ENCODE assay signal across 27 mouse cellular contexts in genomic region chr2:170062378-170062777, GRCm38 (mm10).
A peak's percentile ranks its signal among the peaks of the same experiment; 100 is the strongest.
DNase-seq lines count a peak whose midpoint lies in the region; ATAC-seq and TF ChIP-seq lines count a peak whose summit lies in the region.
"Had no signal": no experiment of that assay in that cellular context is flagged by ENCODE, and none has a peak within 500 bp of the region (broad histone marks: within the 10 kb centered on the region; RNA-seq: fewer than 3 reads in every experiment).

No protein-coding gene starts in this region.

- no peak overlapping the region for H3K27ac ChIP-seq in intestine, embryonic 15.5 days
- no peak overlapping the region for H3K27ac ChIP-seq in intestine, postnatal 0 days (ENCODE audit: low read depth, low read length)
- H3K27ac ChIP-seq in stomach, postnatal 0 days (replicated peaks): no peak overlapping the region
- no peak overlapping the region for H3K27ac ChIP-seq in hindbrain, embryonic 13.5 days
- no peak overlapping the region for H3K27ac ChIP-seq in forebrain, embryonic 11.5 days (ENCODE audit: low read depth, low read length)
- H3K27ac ChIP-seq: embryonic facial prominence, embryonic 13.5 days; embryonic facial prominence, embryonic 15.5 days; forebrain, embryonic 10.5 days; forebrain, embryonic 13.5 days; forebrain, embryonic 15.5 days had no signal

- WGBS in intestine, embryonic 15.5 days: 72% methylated on average over 3 of the region's 3 CpGs
- WGBS in intestine, postnatal 0 days: 67% methylated on average over 3 of the region's 3 CpGs
- WGBS in stomach, postnatal 0 days: 59% methylated on average over 3 of the region's 3 CpGs
- WGBS in hindbrain, embryonic 13.5 days: 90% methylated on average over 3 of the region's 3 CpGs
- WGBS in forebrain, embryonic 11.5 days: 91% methylated on average over 3 of the region's 3 CpGs

- H3K4me3 ChIP-seq in intestine, embryonic 15.5 days (replicated peaks): no peak overlapping the region
- no peak overlapping the region for H3K4me3 ChIP-seq in intestine, postnatal 0 days (ENCODE audit: low read depth, low read length)
- no peak overlapping the region for H3K4me3 ChIP-seq in stomach, postnatal 0 days (ENCODE audit: low read depth, low read length)
- no peak overlapping the region for H3K4me3 ChIP-seq in hindbrain, embryonic 13.5 days
- no peak overlapping the region for H3K4me3 ChIP-seq in forebrain, embryonic 11.5 days (ENCODE audit: low read depth, low read length)
- H3K4me3 ChIP-seq: embryonic facial prominence, embryonic 13.5 days; embryonic facial prominence, embryonic 15.5 days; erythroblast, embryonic 14.5 days; forebrain, embryonic 10.5 days; forebrain, embryonic 13.5 days; forebrain, embryonic 15.5 days had no signal

- DNase-seq in stomach, postnatal 0 days (ENCODE audit: low spot score): peak; percentile 45
- no peak for DNase-seq in forebrain, embryonic 11.5 days (ENCODE audit: low spot score)
- DNase-seq: adrenal gland, adult 8-10 months; adrenal gland, postnatal 14 days; adrenal gland, postnatal 36 days; B cell, adult 2 months; cerebellum, adult 11-12 months; cerebellum, adult 2 months; cerebellum, adult 9-10 months; cerebellum, postnatal 10 days; cerebellum, postnatal 25 days; embryo, embryonic 11 days; forebrain, postnatal 0 days had no signal

- H3K36me3 ChIP-seq in intestine, embryonic 15.5 days: no peaks in the 10 kb centered on the region
- H3K36me3 ChIP-seq in intestine, postnatal 0 days (ENCODE audit: control insufficient read depth, insufficient read depth): no peaks in the 10 kb centered on the region
- no peaks in the 10 kb centered on the region for H3K36me3 ChIP-seq in stomach, postnatal 0 days (ENCODE audit: control insufficient read depth, insufficient read depth, low read length)
- H3K36me3 ChIP-seq in hindbrain, embryonic 13.5 days: no peaks in the 10 kb centered on the region
- no peaks in the 10 kb centered on the region for H3K36me3 ChIP-seq in forebrain, embryonic 11.5 days (ENCODE audit: control insufficient read depth, insufficient read depth, low read length)
- H3K36me3 ChIP-seq: embryonic facial prominence, embryonic 13.5 days; embryonic facial prominence, embryonic 15.5 days; forebrain, embryonic 10.5 days; forebrain, embryonic 15.5 days; G1E had no signal

- no peak overlapping the region for H3K4me2 ChIP-seq in intestine, embryonic 15.5 days (replicated peaks)
- H3K4me2 ChIP-seq in intestine, postnatal 0 days (replicated peaks; ENCODE audit: low read depth): no peak overlapping the region
- H3K4me2 ChIP-seq in stomach, postnatal 0 days (replicated peaks; ENCODE audit: low read depth): no peak overlapping the region
- H3K4me2 ChIP-seq in hindbrain, embryonic 13.5 days: no peak overlapping the region
- H3K4me2 ChIP-seq in forebrain, embryonic 11.5 days (ENCODE audit: low read depth, low read length, severe bottlenecking): no peak overlapping the region
- H3K4me2 ChIP-seq: embryonic facial prominence, embryonic 13.5 days; embryonic facial prominence, embryonic 15.5 days; forebrain, embryonic 13.5 days; forebrain, embryonic 15.5 days had no signal

- peak; percentile 77 for ATAC-seq in intestine, embryonic 15.5 days
- ATAC-seq in intestine, postnatal 0 days: peak; percentile 58; the same call in 1 of the 2 replicates
- ATAC-seq in stomach, postnatal 0 days (ENCODE audit: low FRiP score, low TSS enrichment): peak; percentile 88
- no peak for ATAC-seq in hindbrain, embryonic 13.5 days (ENCODE audit: low FRiP score)
- ATAC-seq in forebrain, embryonic 11.5 days (replicated peaks; ENCODE audit: low FRiP score): no peak
- ATAC-seq: activated CD4-positive, CD25-positive, alpha-beta regulatory T cell, adult 4 months; CD4-positive, CD25-positive, alpha-beta regulatory T cell, adult 4 months; forebrain, embryonic 13.5 days; forebrain, embryonic 15.5 days; forebrain, postnatal 0 days; Patski had no signal

- H3K4me1 ChIP-seq in intestine, embryonic 15.5 days (replicated peaks): no peaks in the 10 kb centered on the region; the same call in 1 of the 2 replicates
- peaks cover 6% of the 10 kb centered on the region; the same call in 1 of the 2 replicates for H3K4me1 ChIP-seq in intestine, postnatal 0 days (replicated peaks; ENCODE audit: control insufficient read depth, insufficient read depth, low read length)
- H3K4me1 ChIP-seq in stomach, postnatal 0 days (replicated peaks; ENCODE audit: control insufficient read depth, insufficient read depth): no peaks in the 10 kb centered on the region
- no peaks in the 10 kb centered on the region for H3K4me1 ChIP-seq in hindbrain, embryonic 13.5 days (replicated peaks)
- no peaks in the 10 kb centered on the region for H3K4me1 ChIP-seq in forebrain, embryonic 11.5 days (replicated peaks; ENCODE audit: control insufficient read depth, insufficient read depth, low read length)
- H3K4me1 ChIP-seq: embryonic facial prominence, embryonic 13.5 days; embryonic facial prominence, embryonic 15.5 days; forebrain, embryonic 10.5 days; forebrain, embryonic 13.5 days; forebrain, embryonic 15.5 days had no signal

- H3K9me3 ChIP-seq in intestine, embryonic 15.5 days: no peaks in the 10 kb centered on the region
- no peaks in the 10 kb centered on the region for H3K9me3 ChIP-seq in intestine, postnatal 0 days (ENCODE audit: control insufficient read depth)
- 0 out of 2 replicates have a peak, but pooled peaks cover 3% of the 10 kb centered on the region for H3K9me3 ChIP-seq in stomach, postnatal 0 days (ENCODE audit: control insufficient read depth, low read length)
- peaks cover 12% of the 10 kb centered on the region for H3K9me3 ChIP-seq in hindbrain, embryonic 13.5 days
- no peaks in the 10 kb centered on the region; the same call in 1 of the 2 replicates for H3K9me3 ChIP-seq in forebrain, embryonic 11.5 days (ENCODE audit: control insufficient read depth, low read length)
- H3K9me3 ChIP-seq: embryonic facial prominence, embryonic 15.5 days; forebrain, embryonic 13.5 days; forebrain, embryonic 15.5 days had no signal

- H3K9ac ChIP-seq in intestine, embryonic 15.5 days: no peak overlapping the region
- no peak overlapping the region for H3K9ac ChIP-seq in intestine, postnatal 0 days (ENCODE audit: low read depth, low read length)
- H3K9ac ChIP-seq in stomach, postnatal 0 days (ENCODE audit: low read length): no peak overlapping the region
- H3K9ac ChIP-seq in hindbrain, embryonic 13.5 days: no peak overlapping the region
- no peak overlapping the region for H3K9ac ChIP-seq in forebrain, embryonic 11.5 days (ENCODE audit: low read length)
- H3K9ac ChIP-seq: embryonic facial prominence, embryonic 13.5 days; embryonic facial prominence, embryonic 15.5 days; forebrain, embryonic 13.5 days; forebrain, embryonic 15.5 days; forebrain, postnatal 0 days had no signal

- no peaks in the 10 kb centered on the region for H3K27me3 ChIP-seq in intestine, embryonic 15.5 days (replicated peaks)
- no peaks in the 10 kb centered on the region for H3K27me3 ChIP-seq in intestine, postnatal 0 days (replicated peaks; ENCODE audit: control insufficient read depth, insufficient read depth, low read length)
- no peaks in the 10 kb centered on the region for H3K27me3 ChIP-seq in stomach, postnatal 0 days (ENCODE audit: control insufficient read depth, insufficient read depth, low read length)
- no peaks in the 10 kb centered on the region for H3K27me3 ChIP-seq in hindbrain, embryonic 13.5 days
- H3K27me3 ChIP-seq in forebrain, embryonic 11.5 days (ENCODE audit: control insufficient read depth, insufficient read depth, low read length): no peaks in the 10 kb centered on the region
- H3K27me3 ChIP-seq: CH12.LX; embryonic facial prominence, embryonic 13.5 days; embryonic facial prominence, embryonic 15.5 days; forebrain, embryonic 13.5 days; forebrain, embryonic 15.5 days; Patski had no signal

- TF ChIP-seq CTCF in intestine, postnatal 0 days (IDR thresholded peaks at IDR 0.05; ENCODE audit: low read depth): no peak
- TF ChIP-seq CTCF in stomach, postnatal 0 days (IDR thresholded peaks at IDR 0.05; ENCODE audit: low read depth): no peak

- no peak for TF ChIP-seq EP300 in stomach, postnatal 0 days (optimal IDR thresholded peaks at IDR 0.05)

Comparison
In these comparisons a context has a peak if more than half of its experiments do, and no peak if none do; other contexts are left out.
1. ATAC-seq: peak in intestine, embryonic 15.5 days (single experiment), intestine, postnatal 0 days (single experiment) and stomach, postnatal 0 days (single experiment); none in hindbrain, embryonic 13.5 days (single experiment) and forebrain, embryonic 11.5 days (single experiment).